Mouse (Mus musculus) gastrocnemius, adult 2 months (tissue): ENCODE data around the gene Dnm2. TPM values are rescaled to one million over a fixed set of nuclear protein-coding genes. Genes with fewer than 3 reads are reported as not detected.

Experiments
- DNase-seq: peaks from one replicate; pipeline ENCODE4 v3.0.0; 2022
- H3K27ac ChIP-seq: fragments of 200-600 bp; 2 replicates; pipeline ENCODE4 v1.8.1; 2022; ENCODE audit warnings: mild to moderate bottlenecking
- H3K4me3 ChIP-seq: fragments of 200-600 bp; 2 replicates; pipeline ENCODE4 v1.8.1; 2022; ENCODE audit warnings: mild to moderate bottlenecking, moderate library complexity
- CTCF ChIP-seq: fragments of 200-600 bp; IDR thresholded peaks from 2 replicates; pipeline ENCODE4 v1.8.1; 2022; ENCODE audit warnings: antibody characterized with exemption, mild to moderate bottlenecking, moderate library complexity
- intact Hi-C: fragments of 180-260 bp; cut with DNase I; formaldehyde crosslinking; loops from one replicate; pipeline ENCODE4 v1.15.1; 2025
- long read RNA-seq, 2 experiments: library from polyadenylated mRNA; stranded (forward); transcript quantifications; one replicate each; pipeline ENCODE4 v2.0.0; 2021
- total RNA-seq, 2 experiments: library from RNA; stranded (reverse); gene quantifications; 2 replicates each; pipeline ENCODE4 v1.2.3; 2021

Gene Dnm2
- 10 to 100 TPM; 38.2 to 41.8 TPM for total RNA-seq
- long read RNA-seq, experiment 1, transcript Dnm2-212 (20 exons, 2,715 nt), result major isoform, 9 of 109 reads
- long read RNA-seq, experiment 1, transcript Dnm2-202 (20 exons, 3,450 nt), result minor isoform, 6 of 109 reads
- long read RNA-seq, experiment 1, transcript Dnm2-204 (21 exons, 3,063 nt), result minor isoform, 5 of 109 reads
- long read RNA-seq, experiment 1, transcript Dnm2-206 (21 exons, 2,613 nt), result minor isoform, 8 of 109 reads
- long read RNA-seq, experiment 1, partial matches to known transcripts, result 6 of 109 reads
- long read RNA-seq, experiment 1, other reads (novel, unspliced or antisense), result 75 of 109 reads
- long read RNA-seq, experiment 2, transcript Dnm2-212 (20 exons, 2,715 nt), result minor isoform, 8 of 101 reads
- long read RNA-seq, experiment 2, transcript Dnm2-202 (20 exons, 3,450 nt), result major isoform, 10 of 101 reads
- long read RNA-seq, experiment 2, partial matches to known transcripts, result 4 of 101 reads
- long read RNA-seq, experiment 2, other reads (novel, unspliced or antisense), result 72 of 101 reads

DNA sequence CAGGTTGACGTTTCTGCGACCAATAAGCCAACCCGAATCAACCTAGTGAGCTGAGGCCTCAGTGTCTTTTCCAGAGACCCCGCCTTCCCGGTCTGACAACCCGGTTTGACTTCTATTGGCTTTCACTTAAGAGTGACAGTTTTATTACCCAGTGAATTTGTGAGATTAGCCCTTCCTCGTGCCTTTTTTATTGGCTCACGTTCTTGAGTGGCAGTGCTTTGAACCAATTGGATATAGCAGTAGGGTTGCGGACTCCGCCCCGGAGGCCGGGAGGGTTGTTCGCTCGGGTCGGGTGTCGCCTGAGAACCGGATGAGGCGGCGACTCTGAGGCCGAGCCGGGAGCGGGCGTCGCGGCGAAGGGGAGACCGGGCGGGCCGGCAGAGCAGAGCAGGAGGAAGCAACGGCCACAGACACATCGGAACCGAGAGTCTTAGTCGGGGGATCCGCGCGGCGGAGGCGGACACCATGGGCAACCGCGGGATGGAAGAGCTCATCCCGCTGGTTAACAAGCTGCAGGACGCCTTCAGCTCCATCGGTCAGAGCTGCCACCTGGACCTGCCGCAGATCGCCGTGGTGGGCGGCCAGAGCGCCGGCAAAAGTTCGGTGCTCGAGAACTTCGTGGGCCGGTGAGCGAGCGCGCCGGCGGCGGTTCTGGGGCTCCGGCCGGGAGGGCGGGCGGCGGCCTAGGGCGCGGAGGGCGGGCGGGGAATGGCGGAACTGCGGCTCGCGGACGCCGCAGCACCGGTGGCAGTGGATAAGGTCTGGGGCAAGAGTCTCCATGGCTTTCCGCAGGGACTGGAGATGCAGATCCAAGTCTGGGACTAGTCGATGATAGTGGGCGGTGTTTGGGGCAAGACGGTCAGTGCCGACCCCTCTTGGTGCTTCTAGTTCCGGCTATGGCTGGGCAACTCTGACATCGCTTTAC is at the start of gene Dnm2:
TSS of gene Dnm2 (plus strand) at position 278 of the 925 bp plus-strand sequence.
- peak within 1 kb of the TSS; percentile 77 for H3K4me3 ChIP-seq
- TF ChIP-seq CTCF, result 0 out of 2 replicates have a peak, but pooled peaks have one; percentile 1
- peak; percentile 97 for DNase-seq
- intact Hi-C loops, result loop anchor here (2.0 kb wide), 1 partner anchor 38 kb away; no protein-coding TSS in a partner anchor
- H3K27ac ChIP-seq, result peak within 1 kb of the TSS; percentile 97

DNA sequence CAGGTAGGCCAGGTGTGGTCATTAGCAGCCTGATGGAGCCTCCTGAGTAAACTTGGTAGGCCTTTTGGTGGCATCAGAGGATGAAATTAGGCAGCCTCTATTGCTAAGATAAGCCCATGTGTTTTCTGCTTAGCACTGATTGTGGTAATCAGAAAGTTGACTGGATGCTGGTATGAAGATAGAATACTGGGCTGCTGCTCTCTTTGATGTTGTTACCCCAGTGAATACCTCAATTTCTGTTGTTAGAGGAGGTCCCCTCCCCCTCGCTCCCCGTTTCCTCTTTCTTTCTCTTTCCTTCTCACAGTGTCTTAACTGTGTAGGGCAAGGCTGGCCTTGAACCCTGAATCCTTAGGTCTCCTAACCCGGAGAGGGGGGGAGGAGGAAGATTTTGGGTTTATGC is 45.5 kb upstream of the Dnm2 start:
- H3K27ac ChIP-seq, result no peak overlapping the region
- H3K4me3 ChIP-seq, result no peak overlapping the region
- no peak for TF ChIP-seq CTCF
- intact Hi-C loops, result no loop called here
- DNase-seq, result no peak

DNA sequence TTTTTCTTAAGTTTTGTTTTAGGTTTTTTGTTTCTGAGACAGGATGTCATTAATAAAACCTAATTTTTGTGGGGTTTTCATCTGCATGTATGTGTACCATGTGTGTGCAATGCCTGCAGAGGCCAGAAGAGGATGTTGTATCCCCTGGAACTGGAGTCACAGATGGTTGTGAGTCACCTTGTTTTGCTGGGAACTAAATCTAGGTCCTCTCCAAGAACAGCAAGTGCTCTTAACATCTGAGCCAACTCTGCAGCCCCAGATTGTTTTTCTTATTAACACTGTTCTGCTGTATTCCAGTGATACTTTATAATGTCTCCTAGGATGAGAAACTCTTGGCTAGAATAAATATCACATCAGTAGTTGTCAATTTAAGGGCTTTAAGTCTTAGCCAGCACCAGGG is 43.8 kb upstream of the Dnm2 start:
- intact Hi-C loops, result no loop called here
- Histone ChIP-seq H3K4me3 (no peak overlapping the region), H3K27ac (peak overlapping the region; percentile 10)
- TF ChIP-seq CTCF, result peak; percentile 14; the same call in 1 of the 2 replicates
- DNase-seq, result no peak

DNA sequence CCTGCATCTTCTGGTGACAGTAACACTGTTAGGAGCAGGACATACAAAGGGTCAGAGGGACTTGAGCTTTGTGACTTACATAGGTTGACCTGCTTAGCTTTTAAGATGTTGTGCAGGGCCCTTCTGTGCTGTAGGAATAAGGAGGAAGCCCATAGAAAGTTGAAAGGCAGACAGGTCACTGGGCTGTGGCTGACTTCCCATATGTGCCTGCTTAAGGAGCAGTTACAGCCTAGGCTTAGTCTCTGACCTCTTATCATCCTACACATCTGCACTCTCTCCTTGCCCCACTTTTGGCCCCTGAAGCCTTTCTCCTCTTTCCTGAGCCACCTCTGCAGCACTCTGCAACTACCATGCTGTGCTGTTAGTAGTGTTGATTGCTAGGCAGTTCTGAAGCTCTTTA is 40.7 kb upstream of the Dnm2 start:
- intact Hi-C loops, result no loop called here
- Histone ChIP-seq H3K4me3 (no peak overlapping the region), H3K27ac (no peak overlapping the region)
- no peak for TF ChIP-seq CTCF
- DNase-seq, result no peak

DNA sequence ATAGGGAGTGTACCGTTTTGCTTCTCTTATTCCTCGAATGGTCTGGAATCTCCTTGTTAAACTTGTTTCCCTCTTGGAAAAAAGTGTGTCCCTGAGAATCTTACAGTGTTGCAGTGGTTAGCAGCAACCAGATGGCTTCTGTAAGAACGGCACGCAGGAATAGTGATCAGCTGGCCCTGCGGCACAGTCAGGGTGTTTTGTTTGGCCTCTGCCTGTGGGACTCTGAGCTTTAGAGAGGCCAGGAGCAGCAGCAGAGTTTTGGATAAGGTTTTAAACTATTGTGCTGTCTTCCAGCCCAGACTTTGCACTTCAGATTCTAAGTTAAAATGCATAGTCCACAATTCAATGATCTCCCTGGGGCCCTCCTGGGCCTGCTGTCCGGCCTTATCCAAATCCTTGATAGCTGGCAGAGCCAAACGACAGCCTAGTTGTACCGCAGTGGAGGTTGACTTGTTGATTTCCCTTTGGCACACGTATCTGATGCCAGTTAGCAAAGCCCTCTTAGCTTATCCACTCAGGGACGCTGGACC is 32.0 kb upstream of the Dnm2 start:
- H3K27ac ChIP-seq, result no peak overlapping the region
- H3K4me3 ChIP-seq, result no peak overlapping the region
- no peak for TF ChIP-seq CTCF
- intact Hi-C loops, result no loop called here
- no peak for DNase-seq

DNA sequence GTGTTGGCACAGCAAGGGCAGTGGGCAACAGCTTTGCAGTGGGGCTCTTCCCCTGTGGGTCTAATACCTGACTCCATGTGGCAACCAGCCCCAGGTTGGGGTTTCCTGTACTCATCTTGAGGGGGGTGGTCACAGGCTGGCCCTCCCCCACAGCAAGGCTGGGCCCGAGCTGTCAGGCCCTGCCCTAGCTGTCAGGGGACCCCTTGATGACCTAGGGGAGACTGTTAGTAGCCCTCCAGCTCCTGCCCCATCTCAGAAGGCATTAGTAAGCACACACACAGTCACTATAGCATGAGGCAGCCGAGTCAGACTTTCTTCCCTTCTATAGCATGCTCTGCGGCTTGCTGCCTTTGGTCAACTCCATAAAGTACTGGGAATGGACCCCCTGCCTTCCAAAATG is 29.0 kb upstream of the Dnm2 start:
- TF ChIP-seq CTCF, result no peak

DNA sequence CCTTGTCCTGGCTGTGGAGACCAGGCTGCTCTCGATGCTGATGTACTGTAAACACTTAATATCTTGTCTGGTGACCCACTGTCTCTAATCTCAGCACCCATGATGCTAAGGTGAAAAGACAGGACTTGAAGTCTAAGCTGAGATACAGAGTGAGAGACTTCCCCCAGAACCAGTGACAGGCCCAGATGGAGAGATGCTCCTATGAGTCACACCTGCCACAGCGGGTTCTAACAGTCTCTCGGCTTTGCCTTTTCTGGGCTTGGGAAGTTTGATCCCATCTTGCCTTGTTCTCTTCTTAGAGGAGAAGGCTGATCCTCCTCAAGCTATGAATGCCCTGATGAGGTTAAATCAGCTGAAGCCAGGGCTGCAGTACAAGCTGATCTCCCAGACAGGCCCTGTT is 27.5 kb upstream of the Dnm2 start:
- Histone ChIP-seq H3K4me3 (no peak overlapping the region), H3K27ac (no peak overlapping the region)
- DNase-seq, result no peak
- intact Hi-C loops, result no loop called here
- TF ChIP-seq CTCF, result no peak

More for the DNA sequence above, 29.0 kb upstream of the Dnm2 start:
- no peak overlapping the region for H3K27ac ChIP-seq
- intact Hi-C loops, result no loop called here
- no peak for DNase-seq
- no peak overlapping the region for H3K4me3 ChIP-seq

DNA sequence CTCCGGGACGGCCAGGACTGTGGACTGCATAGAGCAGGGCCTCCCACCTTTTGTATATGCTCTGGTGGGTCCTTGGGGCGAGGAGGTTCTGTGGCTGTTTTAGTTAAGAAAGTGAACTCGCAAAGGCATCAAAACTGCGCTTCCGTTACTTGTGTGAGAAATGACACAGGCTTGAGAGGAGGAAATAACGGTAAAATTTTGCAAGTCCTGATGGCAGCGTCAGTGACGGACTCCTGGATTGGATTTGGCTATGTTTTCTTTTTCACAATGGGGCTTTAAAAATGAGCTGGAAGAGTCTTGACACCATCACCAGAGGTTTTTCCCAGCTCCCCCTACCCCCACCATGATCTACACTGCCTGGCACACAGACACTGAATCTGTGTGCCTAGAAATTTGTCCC is 23.7 kb upstream of the Dnm2 start:
- intact Hi-C loops, result no loop called here
- TF ChIP-seq CTCF, result no peak
- no peak overlapping the region for H3K27ac ChIP-seq
- no peak for DNase-seq
- H3K4me3 ChIP-seq, result no peak overlapping the region

DNA sequence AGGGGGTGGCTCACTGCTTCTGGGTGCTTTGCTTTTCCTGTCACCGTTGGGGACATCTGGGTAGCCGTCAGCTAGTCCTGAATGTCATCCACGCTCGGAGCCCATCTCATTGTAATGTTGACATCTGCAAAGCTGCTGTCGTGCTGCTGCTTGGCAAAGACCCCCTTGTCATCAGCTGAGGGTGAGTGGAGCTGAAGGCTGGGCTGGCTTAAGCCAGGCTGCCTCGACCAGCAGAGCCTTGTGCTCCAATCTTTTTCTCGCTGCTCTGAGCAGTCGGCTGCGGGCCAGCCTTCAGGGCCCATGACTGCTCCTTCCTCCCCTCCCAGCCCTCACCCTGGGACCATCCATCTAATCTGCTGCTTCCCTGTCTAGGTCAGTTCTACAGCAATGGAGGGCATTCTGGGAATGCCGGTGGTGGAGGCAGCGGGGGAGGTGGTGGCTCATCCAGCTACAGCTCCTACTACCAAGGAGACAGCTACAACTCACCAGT is 21.9 kb upstream of the Dnm2 start:
- TF ChIP-seq CTCF, result no peak
- H3K4me3 ChIP-seq, result no peak overlapping the region
- intact Hi-C loops, result no loop called here
- H3K27ac ChIP-seq, result no peak overlapping the region
- DNase-seq, result no peak

DNA sequence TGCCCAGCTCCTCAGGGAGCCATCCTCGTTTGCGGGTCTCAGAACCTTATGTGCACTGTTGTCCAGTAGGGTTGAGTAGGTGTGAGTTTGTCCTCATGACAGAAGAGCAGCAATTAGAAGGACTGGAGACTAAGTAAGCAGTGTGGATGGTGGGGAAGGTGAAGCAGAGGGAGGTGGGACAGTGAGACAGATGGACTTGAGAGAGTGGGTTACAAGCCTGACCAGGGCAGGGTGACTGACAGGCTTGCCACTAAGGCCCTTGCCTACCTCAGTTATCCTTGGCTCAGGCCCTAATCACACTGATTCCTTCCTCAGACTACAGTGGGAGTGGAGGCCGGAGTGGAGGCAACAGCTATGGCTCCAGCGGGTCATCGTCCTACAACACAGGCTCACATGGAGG is 21.0 kb upstream of the Dnm2 start:
- Histone ChIP-seq H3K4me3 (no peak overlapping the region), H3K27ac (no peak overlapping the region)
- intact Hi-C loops, result no loop called here
- no peak for DNase-seq
- no peak for TF ChIP-seq CTCF

DNA sequence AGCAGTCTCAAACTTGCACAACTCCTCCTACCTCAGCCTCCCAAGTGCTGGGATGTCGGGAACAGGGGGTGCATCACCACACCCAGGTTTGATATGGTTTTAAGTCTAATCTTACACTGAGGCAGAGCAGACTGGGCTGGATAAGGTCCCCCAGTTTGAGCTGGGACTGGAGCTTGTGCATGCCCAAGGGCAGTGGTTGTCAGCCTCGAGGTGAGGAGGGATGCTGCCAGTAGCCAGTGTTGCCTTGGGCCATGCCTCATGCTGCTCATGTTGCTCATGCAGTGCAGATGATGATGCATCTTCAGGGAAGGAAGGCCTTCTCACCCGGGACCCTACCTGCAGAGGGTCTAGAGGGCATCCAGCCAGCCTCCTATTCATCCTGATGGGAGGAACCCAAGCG is 19.2 kb upstream of the Dnm2 start:
- Histone ChIP-seq H3K4me3 (no peak overlapping the region), H3K27ac (no peak overlapping the region)
- intact Hi-C loops, result no loop called here
- no peak for DNase-seq
- TF ChIP-seq CTCF, result no peak

DNA sequence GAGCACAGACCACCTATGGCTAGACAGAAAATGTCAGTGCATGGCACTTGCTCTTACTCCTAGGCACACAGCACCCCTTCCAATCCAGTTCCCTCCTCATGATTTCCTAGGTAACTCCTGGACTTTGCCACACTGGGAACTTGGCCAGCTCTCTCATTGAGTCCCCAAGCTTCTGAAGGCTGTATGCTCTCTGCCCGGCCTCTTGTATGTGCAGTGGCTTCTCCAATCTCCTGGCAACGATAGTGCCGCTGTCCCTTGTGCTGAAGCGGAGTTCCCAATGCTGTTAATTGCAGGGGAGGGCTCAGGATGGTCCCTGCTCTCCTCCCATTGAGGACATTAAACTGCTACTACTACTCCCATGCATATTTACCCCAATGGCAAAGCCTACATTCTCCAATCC is 16.8 kb upstream of the Dnm2 start:
- Histone ChIP-seq H3K27ac (no peak overlapping the region), H3K4me3 (no peak overlapping the region)
- intact Hi-C loops, result no loop called here
- DNase-seq, result no peak
- no peak for TF ChIP-seq CTCF
